Mouse (Mus musculus) kidney, embryonic 16.5 days (tissue): ENCODE data around the gene Slc25a34. TPM values are rescaled to one million over a fixed set of nuclear protein-coding genes. Genes with fewer than 3 reads are reported as not detected.

Experiments
- ATAC-seq: fragments of 200-750 bp; cut with Nextera tagmentation; 2 replicates; pipeline ENCODE4 v1.8.0; 2017; ENCODE audit warnings: moderate TSS enrichment; ENCODE audit not compliant: low FRiP score, low TSS enrichment
- H3K27ac ChIP-seq: fragments of 300-500 bp; sonication (generic); 2 replicates; pipeline ENCODE4 v1.5.1; 2014; ENCODE audit warnings: low read length
- H3K27me3 ChIP-seq: fragments of 300-500 bp; sonication (generic); 2 replicates; pipeline ENCODE4 v1.6.1; 2014; ENCODE audit warnings: low read length, control low read depth, mixed read lengths; ENCODE audit not compliant: insufficient read depth
- H3K36me3 ChIP-seq: fragments of 300-500 bp; sonication (generic); 2 replicates; pipeline ENCODE4 v1.6.1; 2014; ENCODE audit warnings: low read length, control low read depth, mixed read lengths; ENCODE audit not compliant: insufficient read depth
- H3K4me1 ChIP-seq: fragments of 300-500 bp; sonication (generic); 2 replicates; pipeline ENCODE4 v1.6.1; 2014; ENCODE audit warnings: low read length, control low read depth, mixed read lengths; ENCODE audit not compliant: insufficient read depth
- H3K4me2 ChIP-seq: fragments of 300-500 bp; sonication (generic); replicated peaks from 2 replicates; pipeline ENCODE4 v1.6.1; 2014; ENCODE audit warnings: low read depth, low read length
- H3K4me3 ChIP-seq: fragments of 300-500 bp; sonication (generic); 2 replicates; pipeline ENCODE4 v1.5.1; 2014; ENCODE audit warnings: mild to moderate bottlenecking, low read length
- H3K9ac ChIP-seq: fragments of 300-500 bp; sonication (generic); replicated peaks from 2 replicates; pipeline ENCODE4 v1.6.1; 2014; ENCODE audit warnings: low read length
- H3K9me3 ChIP-seq: fragments of 300-500 bp; sonication (generic); 2 replicates; pipeline ENCODE4 v1.6.1; 2016; ENCODE audit warnings: low read length, control low read depth
- WGBS: fragments of 180-500 bp; shearing (Covaris S2); extraction: QIAGEN DNeasy Blood & Tissue Kit; methylation state at CpG from one replicate; pipeline ENCODE4 v1.1.7; 2014; 5-methylcytosine and 5-hydroxymethylcytosine counted together
- polyA plus RNA-seq: library from polyadenylated mRNA; unstranded; fragments of >200 nt; fragmentation: Nextera tagmentation; extraction: Ambion mirVana; gene quantifications from 2 replicates; pipeline ENCODE4 v1.2.1, GENCODE M21; 2015

Gene Slc25a34
- polyA plus RNA-seq, 1 experiment from 2014 or later, result 0.69 TPM

- H3K4me2 ChIP-seq, result no peak overlapping the region
- H3K9ac ChIP-seq, result no peak overlapping the region
- 88% methylated on average over 8 of the region's 8 CpGs for WGBS
- H3K27ac ChIP-seq, result no peak overlapping the region
- peaks cover 24% of the 10 kb centered on the region for H3K4me1 ChIP-seq
- ATAC-seq, result no peak
- peaks cover 24% of the 10 kb centered on the region for H3K36me3 ChIP-seq
- H3K27me3 ChIP-seq, result no peaks in the 10 kb centered on the region
- no peak overlapping the region for H3K4me3 ChIP-seq
- H3K9me3 ChIP-seq, result no peaks in the 10 kb centered on the region
These were observed 26.8 kb downstream of the Slc25a34 start for GRCm38 (mm10) chr4:141596700-141597328.

GRCm38 (mm10) chr4:141595605-141596268 lies 27.9 kb downstream of the Slc25a34 start:
- Histone ChIP-seq H3K9ac (no peak overlapping the region), H3K4me1 (peaks cover 24% of the 10 kb centered on the region; the same call in 1 of the 2 replicates), H3K4me2 (no peak overlapping the region), H3K9me3 (no peaks in the 10 kb centered on the region), H3K27me3 (no peaks in the 10 kb centered on the region), H3K27ac (no peak overlapping the region), H3K36me3 (peaks cover 28% of the 10 kb centered on the region), H3K4me3 (no peak overlapping the region)
- no peak for ATAC-seq
- 74% methylated on average over 9 of the region's 9 CpGs for WGBS

GRCm38 (mm10) chr4:141595138-141595537 lies 28.5 kb downstream of the Slc25a34 start:
- Histone ChIP-seq H3K9me3 (no peaks in the 10 kb centered on the region), H3K27me3 (no peaks in the 10 kb centered on the region), H3K4me1 (peaks cover 19% of the 10 kb centered on the region; the same call in 1 of the 2 replicates), H3K9ac (no peak overlapping the region), H3K4me3 (no peak overlapping the region), H3K27ac (no peak overlapping the region), H3K36me3 (peaks cover 30% of the 10 kb centered on the region), H3K4me2 (no peak overlapping the region)
- 92% methylated on average over 11 of the region's 11 CpGs for WGBS
- ATAC-seq, result no peak

- Histone ChIP-seq H3K27me3 (no peaks in the 10 kb centered on the region), H3K36me3 (peaks cover 38% of the 10 kb centered on the region), H3K4me1 (no peaks in the 10 kb centered on the region), H3K27ac (no peak overlapping the region), H3K9me3 (no peaks in the 10 kb centered on the region), H3K4me2 (no peak overlapping the region), H3K9ac (no peak overlapping the region), H3K4me3 (no peak overlapping the region)
- 17% methylated on average over 3 of the region's 3 CpGs for WGBS
- no peak for ATAC-seq
These were observed 32.1 kb downstream of the Slc25a34 start for GRCm38 (mm10) chr4:141591547-141591946.

- peaks cover 36% of the 10 kb centered on the region for H3K36me3 ChIP-seq
- WGBS, result 85% methylated on average over 8 of the region's 8 CpGs
These were observed 39.7 kb downstream of the Slc25a34 start for GRCm38 (mm10) chr4:141583919-141584318.

GRCm38 (mm10) chr4:141581051-141581450 lies 42.6 kb downstream of the Slc25a34 start:
- H3K9me3 ChIP-seq, result peaks cover 4% of the 10 kb centered on the region; the same call in 1 of the 2 replicates
- H3K4me2 ChIP-seq, result no peak overlapping the region
- H3K4me1 ChIP-seq, result no peaks in the 10 kb centered on the region
- peaks cover 51% of the 10 kb centered on the region for H3K36me3 ChIP-seq
- no peak for ATAC-seq
- WGBS, result 85% methylated on average over 13 of the region's 13 CpGs
- no peak overlapping the region for H3K9ac ChIP-seq
- H3K27me3 ChIP-seq, result no peaks in the 10 kb centered on the region
- H3K27ac ChIP-seq, result no peak overlapping the region
- no peak overlapping the region for H3K4me3 ChIP-seq

More at GRCm38 (mm10) chr4:141583919-141584318, 39.7 kb downstream of the Slc25a34 start:
- H3K9ac ChIP-seq, result no peak overlapping the region
- no peaks in the 10 kb centered on the region for H3K9me3 ChIP-seq
- no peak overlapping the region for H3K27ac ChIP-seq
- no peaks in the 10 kb centered on the region for H3K27me3 ChIP-seq
- H3K4me2 ChIP-seq, result no peak overlapping the region
- ATAC-seq, result no peak
- H3K4me1 ChIP-seq, result no peaks in the 10 kb centered on the region
- H3K4me3 ChIP-seq, result no peak overlapping the region

- Histone ChIP-seq H3K27me3 (no peaks in the 10 kb centered on the region), H3K9ac (no peak overlapping the region), H3K27ac (no peak overlapping the region), H3K4me3 (no peak overlapping the region), H3K4me2 (no peak overlapping the region), H3K36me3 (peaks cover 38% of the 10 kb centered on the region), H3K4me1 (peaks cover 6% of the 10 kb centered on the region), H3K9me3 (peaks cover 4% of the 10 kb centered on the region; the same call in 1 of the 2 replicates)
- 68% methylated on average over 3 of the region's 3 CpGs for WGBS
- no peak for ATAC-seq
These were observed 44.8 kb downstream of the Slc25a34 start for GRCm38 (mm10) chr4:141578833-141579232.

- ATAC-seq, result no peak
- no peak overlapping the region for H3K9ac ChIP-seq
- H3K27me3 ChIP-seq, result no peaks in the 10 kb centered on the region
- peaks cover 13% of the 10 kb centered on the region for H3K4me1 ChIP-seq
- no peak overlapping the region for H3K27ac ChIP-seq
- no peak overlapping the region for H3K4me3 ChIP-seq
- H3K36me3 ChIP-seq, result peaks cover 31% of the 10 kb centered on the region
- H3K4me2 ChIP-seq, result no peak overlapping the region
- 97% methylated on average over 7 of the region's 7 CpGs for WGBS
- H3K9me3 ChIP-seq, result peaks cover 4% of the 10 kb centered on the region; the same call in 1 of the 2 replicates
These were observed 46.7 kb downstream of the Slc25a34 start for GRCm38 (mm10) chr4:141576877-141577276.

- Histone ChIP-seq H3K27ac (no peak overlapping the region), H3K4me1 (peaks cover 13% of the 10 kb centered on the region)
These were observed 47.2 kb downstream of the Slc25a34 start for GRCm38 (mm10) chr4:141576404-141576803.

More at GRCm38 (mm10) chr4:141576404-141576803, 47.2 kb downstream of the Slc25a34 start:
- Histone ChIP-seq H3K9ac (no peak overlapping the region), H3K4me2 (no peak overlapping the region), H3K4me3 (no peak overlapping the region), H3K27me3 (no peaks in the 10 kb centered on the region), H3K36me3 (peaks cover 30% of the 10 kb centered on the region), H3K9me3 (peaks cover 4% of the 10 kb centered on the region; the same call in 1 of the 2 replicates)
- 78% methylated on average over 11 of the region's 11 CpGs for WGBS
- ATAC-seq, result no peak
